Mouse (Mus musculus) cerebellum, adult 9-11 months (tissue): ENCODE results near the gene Plscr2.
"Not testable (repeated sequence)": the region's sequence is repeated elsewhere in the genome, so short reads cannot be mapped to it uniquely, and the experiment has no call there.

Experiments
- DNase-seq: peaks from one replicate; pipeline ENCODE4 v3.0.0; 2022

Plscr2 gene

DNA sequence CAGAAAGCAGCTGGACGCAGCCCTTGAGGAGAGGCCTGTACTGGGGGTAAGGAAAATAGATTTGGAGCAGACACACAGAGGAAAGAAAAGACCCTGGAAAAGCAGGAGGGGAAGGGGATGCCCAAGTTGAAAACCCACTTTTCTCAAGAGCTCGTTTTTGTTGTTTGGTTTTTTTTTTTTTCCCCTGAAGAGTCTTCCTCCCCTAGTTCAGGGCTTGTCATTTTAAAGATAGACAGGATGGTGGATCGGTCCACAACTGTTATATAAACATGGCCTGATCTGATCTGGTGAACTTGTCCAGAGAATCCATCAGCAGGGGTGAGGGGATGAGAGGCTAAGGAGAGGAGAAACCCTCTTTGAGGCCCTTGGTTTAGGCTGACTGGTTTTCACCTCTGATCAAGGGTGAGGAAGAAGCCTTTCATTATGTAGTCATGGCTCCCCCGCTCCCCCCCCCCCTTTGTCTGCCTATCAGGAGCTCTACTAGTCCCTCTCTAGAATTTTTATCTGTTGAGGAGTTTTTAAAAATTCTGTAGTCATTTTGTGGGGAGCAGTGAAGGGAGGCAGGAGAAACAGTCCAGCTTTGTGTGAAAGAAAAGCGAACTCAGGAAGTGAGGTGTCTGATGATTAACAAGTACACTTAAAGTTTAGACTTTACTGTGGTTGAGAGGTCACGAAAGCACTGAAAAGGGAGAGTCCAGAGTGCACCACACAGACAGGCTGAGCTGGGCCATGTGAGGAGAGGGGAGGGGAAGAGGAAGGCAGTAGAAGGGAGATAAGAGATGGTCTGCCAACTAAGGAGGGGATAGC, 1.2 kb upstream of the Plscr2 start:
- DNase-seq: no peak

DNA sequence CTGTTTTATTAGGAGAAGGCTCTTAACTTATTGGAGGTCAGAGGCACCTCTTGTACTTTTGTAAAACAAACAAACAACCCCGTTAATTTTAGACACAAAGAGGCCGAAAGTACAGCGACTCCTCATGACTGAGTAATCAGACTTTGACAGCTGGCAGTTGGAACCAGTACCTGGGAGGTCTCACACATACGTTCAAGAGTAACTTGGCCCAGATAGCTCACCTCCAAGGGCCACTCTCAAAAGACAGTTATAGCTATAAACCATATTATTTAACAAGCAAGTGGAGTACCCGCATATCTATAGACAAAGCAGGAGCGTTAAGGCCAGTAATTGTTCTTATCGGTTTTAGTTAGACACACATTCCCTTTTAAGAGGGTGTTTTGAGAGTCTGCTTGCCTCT, 958 bp downstream of the Plscr2 start:
- no peak for DNase-seq

GRCm38 (mm10) chr9:92280048-92280447, 4.6 kb downstream of the Plscr2 start:
- DNase-seq: no peak

DNA sequence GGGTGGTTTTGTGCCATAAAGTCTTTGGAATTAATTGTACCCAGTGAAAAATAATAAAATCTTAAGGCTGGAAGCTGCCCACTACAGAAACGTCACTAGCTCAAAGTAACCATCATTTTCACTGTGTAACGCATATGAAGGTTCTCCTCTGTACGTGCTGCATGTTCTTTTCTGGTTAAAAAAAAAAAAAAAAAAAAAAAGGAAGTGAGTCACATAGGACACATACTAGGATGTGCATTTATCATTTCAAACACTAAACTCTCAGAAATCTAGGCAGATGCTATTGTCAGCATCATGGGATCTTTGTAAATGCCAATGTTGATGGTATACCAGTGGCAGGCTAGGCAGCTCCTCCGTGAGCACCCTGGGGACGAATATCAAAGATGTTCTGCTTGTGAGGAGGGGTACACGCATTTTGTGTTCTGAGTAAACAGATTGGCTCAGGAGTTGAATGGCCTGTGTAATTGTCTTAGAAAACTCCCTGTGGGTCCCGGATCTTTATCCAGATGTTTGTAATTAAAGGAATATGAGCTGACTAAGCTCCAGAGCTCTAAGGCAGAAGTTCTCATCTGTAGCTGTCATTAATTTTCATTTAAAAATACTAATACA, 7.3 kb downstream of the Plscr2 start:
- DNase-seq: no peak

GRCm38 (mm10) chr9:92289675-92290074, 14.3 kb downstream of the Plscr2 start:
- DNase-seq: no peak

GRCm38 (mm10) chr9:92292169-92292568, 16.8 kb downstream of the Plscr2 start:
- DNase-seq: no peak

DNA sequence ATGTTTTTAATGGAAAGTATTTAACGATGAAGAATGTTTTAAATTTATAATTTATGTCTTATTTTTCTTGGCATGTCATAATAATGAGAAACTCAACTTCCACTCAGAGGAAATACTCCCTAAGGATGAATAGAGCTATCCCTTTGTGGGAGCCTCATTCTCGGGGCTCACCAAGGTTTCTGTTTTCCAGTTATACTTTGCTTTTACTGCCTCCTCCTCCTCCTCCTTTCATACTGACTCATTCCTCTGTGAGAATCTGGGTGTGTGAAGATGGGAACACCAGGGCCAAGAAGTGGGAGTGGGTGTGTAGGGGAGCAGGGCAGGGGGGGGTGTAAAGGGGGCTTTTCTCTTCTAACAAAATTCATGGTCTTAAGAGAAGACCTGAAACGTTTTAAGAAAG, 17.5 kb downstream of the Plscr2 start:
- no peak for DNase-seq

DNA sequence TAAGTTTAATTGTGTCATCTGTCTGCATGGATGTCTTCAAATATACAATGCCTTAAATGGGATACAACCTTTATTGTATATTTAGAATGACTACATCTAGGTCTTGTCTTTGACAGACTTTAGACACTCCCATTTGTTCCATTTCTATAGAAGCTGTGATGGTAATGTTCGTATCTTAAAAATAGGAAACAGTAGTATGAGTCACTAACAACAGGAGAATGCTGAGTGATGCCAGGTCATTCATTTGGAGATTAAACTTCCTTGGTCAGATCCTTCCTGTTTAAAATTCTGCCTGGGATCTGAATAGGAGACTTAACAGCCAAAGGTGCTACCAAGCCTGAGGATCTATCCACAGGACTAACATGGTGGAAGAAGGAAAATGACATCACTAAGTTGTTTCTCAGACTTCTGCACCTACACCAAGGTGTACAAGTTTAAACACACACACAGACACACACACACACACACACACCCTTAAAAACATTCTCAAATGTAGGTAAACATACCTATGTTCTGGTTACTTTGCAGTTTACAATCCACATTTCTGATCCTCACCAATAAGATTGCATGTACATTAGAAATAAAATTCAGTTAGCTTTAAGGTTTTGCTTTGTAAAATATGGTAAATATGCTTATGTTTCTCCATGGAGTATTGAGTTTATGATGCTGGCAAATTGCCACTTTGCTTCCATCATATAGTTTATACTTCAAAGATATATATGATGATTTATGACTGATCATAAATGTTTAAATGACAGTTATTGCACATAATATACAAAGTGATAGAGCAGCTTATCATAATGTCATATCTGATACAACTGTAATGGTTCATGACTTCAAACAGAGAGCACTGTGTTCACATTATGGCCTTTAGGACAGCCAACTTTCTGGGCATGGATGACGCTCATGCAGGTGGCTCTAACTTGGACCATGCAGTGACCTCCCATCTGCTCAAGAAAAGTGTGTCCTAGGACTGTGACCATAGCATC, 18.5 kb downstream of the Plscr2 start:
- DNase-seq: no peak

GRCm38 (mm10) chr9:92298288-92298687, 22.9 kb downstream of the Plscr2 start:
- no peak for DNase-seq

DNA sequence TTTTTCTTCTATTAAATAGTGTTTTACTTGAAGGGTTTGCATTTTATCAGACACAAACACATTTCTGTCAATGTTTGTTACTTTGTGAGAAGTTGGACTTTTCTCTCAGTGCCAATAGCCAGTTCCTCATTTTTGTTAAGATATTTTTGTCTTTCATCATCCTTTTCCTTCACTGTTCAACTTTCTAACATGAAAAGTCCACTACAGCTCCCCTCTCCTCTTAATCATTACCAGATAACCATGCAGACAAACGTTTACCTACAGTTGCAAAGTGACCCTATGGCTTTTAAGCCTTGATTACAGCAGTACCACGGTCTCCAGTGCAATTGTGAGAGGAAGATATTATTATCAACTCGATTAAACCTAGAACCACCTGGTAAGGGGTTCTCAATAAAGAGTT, 25.8 kb downstream of the Plscr2 start:
- no peak for DNase-seq

GRCm38 (mm10) chr9:92305075-92305474, 29.7 kb downstream of the Plscr2 start:
- DNase-seq: no peak

DNA sequence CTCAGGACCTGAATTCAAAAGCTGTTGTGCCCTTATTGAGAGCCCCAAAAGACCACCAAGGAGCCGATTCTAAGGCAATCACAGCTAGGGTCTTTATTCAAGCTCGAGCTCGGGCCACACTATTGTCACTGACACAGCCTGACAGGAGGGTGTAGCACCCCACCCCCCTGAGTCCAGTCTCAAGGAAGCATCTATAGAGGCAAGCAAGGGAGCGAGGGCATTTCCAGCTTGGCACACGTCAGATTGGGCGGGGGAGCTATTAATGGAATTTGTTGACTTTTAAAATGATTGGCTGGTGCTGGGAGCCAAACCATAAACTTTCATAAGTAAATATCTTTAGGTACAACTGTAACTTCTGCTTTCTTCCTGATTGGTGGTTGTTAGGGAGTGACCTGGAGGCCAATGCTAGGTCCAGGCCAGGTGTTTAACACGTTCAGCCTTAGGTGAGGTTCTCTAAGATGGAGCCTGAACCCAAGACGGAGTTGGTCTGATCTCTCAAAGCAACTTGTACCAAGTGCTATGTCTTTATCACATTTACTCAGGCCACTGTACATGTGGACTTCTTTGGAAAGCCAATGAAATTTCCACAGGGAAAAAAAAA, 30.3 kb downstream of the Plscr2 start:
- no peak for DNase-seq

- no peak for DNase-seq
Measured at GRCm38 (mm10) chr9:92309077-92309476, 33.7 kb downstream of the Plscr2 start, which contains the start of gene 1700057G04Rik. 1700057G04Rik (plus strand) TSS chr9:92309377.

GRCm38 (mm10) chr9:92316791-92317190, 41.4 kb downstream of the Plscr2 start:
- DNase-seq: no peak

- not testable (repeated sequence) for DNase-seq
Measured at GRCm38 (mm10) chr9:92325936-92326335, 50.5 kb downstream of the Plscr2 start.

DNA sequence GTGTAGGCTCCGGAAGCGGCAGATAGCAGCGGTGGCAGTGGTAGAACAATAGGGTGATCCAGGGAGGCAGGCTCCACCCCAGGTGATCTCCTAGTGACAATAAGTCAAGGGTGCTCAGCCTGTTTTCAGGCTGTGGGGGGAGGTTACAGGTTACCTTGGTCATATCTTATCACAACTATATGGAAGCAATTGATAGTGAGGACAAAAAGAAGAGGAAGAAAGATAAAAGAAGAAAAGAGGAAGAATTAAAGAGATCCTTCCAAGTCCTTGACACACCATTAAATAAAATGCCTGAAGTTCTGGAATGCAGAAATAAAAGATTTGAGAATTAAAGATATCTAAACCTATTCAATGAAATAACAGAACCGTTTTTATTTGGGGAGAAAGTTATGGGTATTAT, 51.4 kb downstream of the Plscr2 start:
- DNase-seq: no peak

- no peak for DNase-seq
Measured at GRCm38 (mm10) chr9:92331383-92331782, 56.0 kb downstream of the Plscr2 start.

DNA sequence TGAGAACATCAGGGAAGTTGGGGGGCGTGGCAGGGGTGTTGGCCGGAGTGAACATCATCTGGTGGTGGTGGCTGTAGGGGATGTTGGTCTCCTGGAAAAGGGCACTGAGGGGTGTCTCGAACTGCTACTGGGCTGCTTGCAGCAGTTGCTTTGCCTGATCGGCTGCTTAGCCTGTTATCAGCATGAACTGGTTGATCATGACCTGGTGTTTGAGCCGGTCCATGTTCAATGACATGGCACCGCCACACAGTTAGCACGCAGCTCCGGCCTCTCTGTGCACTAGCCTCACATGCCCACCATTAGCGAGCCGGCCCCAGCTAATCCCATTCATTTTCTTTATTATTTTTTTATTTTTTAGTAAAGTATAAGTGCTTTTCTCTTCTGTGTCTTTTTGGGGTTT, 59.4 kb downstream of the Plscr2 start:
- DNase-seq: no peak

DNA sequence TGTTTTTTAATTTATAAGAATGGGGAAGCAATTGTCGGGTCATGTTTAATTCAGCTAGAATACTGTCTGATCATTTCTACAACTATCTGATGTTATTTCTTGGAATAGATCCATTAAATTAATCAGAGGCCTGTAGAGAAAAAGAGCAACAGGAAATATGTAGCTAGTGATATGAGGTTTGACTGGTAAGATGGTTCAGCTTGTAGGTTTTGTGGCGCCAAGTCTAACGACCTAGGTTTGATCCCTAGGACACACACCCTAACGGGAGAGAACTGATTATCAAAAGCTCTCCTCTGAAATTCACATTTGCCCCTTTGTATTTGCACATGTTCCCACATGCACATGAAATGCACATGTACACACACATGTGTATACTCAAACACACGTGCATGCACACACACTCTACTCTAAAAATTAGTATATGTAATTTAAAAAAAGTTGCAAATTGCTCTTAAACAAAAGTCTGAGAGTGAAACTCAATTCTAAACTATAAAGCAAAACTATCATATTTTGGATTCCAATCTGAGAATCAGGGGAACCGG, 59.9 kb downstream of the Plscr2 start:
- no peak for DNase-seq

DNA sequence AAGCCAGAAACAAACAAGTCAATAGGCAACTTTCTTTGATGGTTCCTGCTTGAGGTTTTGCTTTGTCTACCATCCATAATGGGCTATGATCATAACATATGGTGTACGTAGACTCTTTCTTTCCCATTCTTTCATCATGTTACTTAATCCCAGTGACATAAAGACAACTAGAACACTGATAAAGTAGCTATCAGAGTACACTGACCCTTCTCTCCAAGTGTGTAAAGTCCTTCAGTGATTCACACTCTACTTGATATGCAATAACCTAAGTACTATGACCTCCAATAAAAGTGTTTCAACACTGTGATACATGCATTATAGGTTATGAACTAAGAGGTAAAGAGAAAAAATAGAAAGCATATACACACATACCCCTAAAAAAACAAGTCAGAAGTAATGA, 61.7 kb downstream of the Plscr2 start:
- no peak for DNase-seq

GRCm38 (mm10) chr9:92337661-92338060, 62.3 kb downstream of the Plscr2 start:
- no peak for DNase-seq

GRCm38 (mm10) chr9:92338954-92339353, 63.6 kb downstream of the Plscr2 start:
- DNase-seq: no peak
